Mouse (Mus musculus) kidney, embryonic 14.5 days (tissue): ENCODE data around the gene Aldh3b2. TPM values are rescaled to one million over a fixed set of nuclear protein-coding genes. Genes with fewer than 3 reads are reported as not detected.

Experiments used
- ATAC-seq: fragments of 200-750 bp; cut with Nextera tagmentation; 2 replicates; pipeline ENCODE4 v1.8.0; 2017; ENCODE audit warnings: moderate number of reproducible peaks, mild to moderate bottlenecking, moderate TSS enrichment, moderate library complexity; ENCODE audit not compliant: low FRiP score, low TSS enrichment
- H3K27ac ChIP-seq: fragments of 300-500 bp; sonication (generic); 2 replicates; pipeline ENCODE4 v1.5.1; 2014; ENCODE audit warnings: low read depth, mild to moderate bottlenecking, low read length, moderate library complexity, mixed read lengths
- H3K27me3 ChIP-seq: fragments of 300-500 bp; sonication (generic); 2 replicates; pipeline ENCODE4 v1.6.1; 2014; ENCODE audit warnings: mild to moderate bottlenecking, low read length; ENCODE audit not compliant: control insufficient read depth, insufficient read depth
- H3K36me3 ChIP-seq: fragments of 300-500 bp; sonication (generic); 2 replicates; pipeline ENCODE4 v1.6.1; 2014; ENCODE audit warnings: low read length, mixed read lengths; ENCODE audit not compliant: control insufficient read depth, insufficient read depth
- H3K4me1 ChIP-seq: fragments of 300-500 bp; sonication (generic); 2 replicates; pipeline ENCODE4 v1.6.1; 2014; ENCODE audit warnings: low read length, mixed read lengths; ENCODE audit not compliant: control insufficient read depth, insufficient read depth
- H3K4me2 ChIP-seq: fragments of 300-500 bp; sonication (generic); replicated peaks from 2 replicates; pipeline ENCODE4 v1.6.1; 2014; ENCODE audit warnings: low read depth, mild to moderate bottlenecking, low read length
- H3K4me3 ChIP-seq: fragments of 300-500 bp; sonication (generic); 2 replicates; pipeline ENCODE4 v1.5.1; 2014; ENCODE audit warnings: mild to moderate bottlenecking, low read length
- H3K9ac ChIP-seq: fragments of 300-500 bp; sonication (generic); 2 replicates; pipeline ENCODE4 v1.6.1; 2014; ENCODE audit warnings: low read depth, mild to moderate bottlenecking, low read length, moderate library complexity
- H3K9me3 ChIP-seq: fragments of 300-500 bp; sonication (generic); 2 replicates; pipeline ENCODE4 v1.6.1; 2016; ENCODE audit warnings: low read length; ENCODE audit not compliant: control insufficient read depth
- WGBS: fragments of 180-500 bp; shearing (Covaris S2); extraction: QIAGEN DNeasy Blood & Tissue Kit; methylation state at CpG from one replicate; pipeline ENCODE4 v1.1.7; 2014; 5-methylcytosine and 5-hydroxymethylcytosine counted together
- polyA plus RNA-seq: library from polyadenylated mRNA; unstranded; fragments of >200 nt; fragmentation: Nextera tagmentation; extraction: Ambion mirVana; gene quantifications from 2 replicates; pipeline ENCODE4 v1.2.1, GENCODE M21; 2014

The Aldh3b2 gene
- polyA plus RNA-seq: 1.3 and 1.6 TPM in 2 replicates

DNA sequence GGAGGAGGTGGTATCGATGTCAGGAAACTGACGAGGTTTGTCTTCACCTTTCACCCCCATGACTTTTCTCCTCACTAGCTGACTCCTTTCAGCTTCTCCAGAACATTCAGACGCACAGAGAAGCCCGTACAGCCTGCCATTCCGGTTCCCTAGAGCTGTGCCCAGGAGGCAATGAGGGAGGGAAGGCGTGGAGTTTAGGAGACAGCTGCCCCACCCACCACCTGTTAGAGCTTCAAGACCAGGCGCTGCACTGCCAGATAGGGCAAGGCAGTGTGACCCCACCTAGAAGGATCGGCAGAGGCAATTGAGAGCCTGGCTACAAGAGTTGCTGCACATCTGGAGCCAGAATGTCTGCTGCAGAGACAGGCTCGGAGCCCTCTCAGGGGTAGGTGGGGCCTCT, at the start of gene Aldh3b2:
Gene Aldh3b2 (plus strand): TSS at position 100 of the 400 bp plus-strand sequence.
- ATAC-seq: no peak
- WGBS: 15% methylated on average over 9 of the region's 9 CpGs
- Histone ChIP-seq H3K27me3 (no peaks in the 10 kb centered on the region), H3K4me3 (no peak within 1 kb of the TSS), H3K4me1 (peaks cover 7% of the 10 kb centered on the region; the same call in 1 of the 2 replicates), H3K9ac (no peak within 1 kb of the TSS), H3K4me2 (no peak within 1 kb of the TSS), H3K36me3 (no peaks in the 10 kb centered on the region), H3K9me3 (no peaks in the 10 kb centered on the region), H3K27ac (no peak within 1 kb of the TSS)

- no peak overlapping the region for H3K4me2 ChIP-seq
- 55% methylated on average over 10 of the region's 10 CpGs for WGBS
- no peaks in the 10 kb centered on the region for H3K9me3 ChIP-seq
- no peak overlapping the region for H3K9ac ChIP-seq
- no peaks in the 10 kb centered on the region for H3K27me3 ChIP-seq
- no peak for ATAC-seq
- H3K4me1 ChIP-seq: peaks cover 4% of the 10 kb centered on the region; the same call in 1 of the 2 replicates
- H3K4me3 ChIP-seq: no peak overlapping the region
- H3K36me3 ChIP-seq: no peaks in the 10 kb centered on the region
- H3K27ac ChIP-seq: 0 out of 2 replicates have a peak overlapping the region, but pooled peaks have one; percentile 11
These were observed 49.3 kb upstream of the Aldh3b2 start for GRCm38 (mm10) chr19:3922661-3923371.

DNA sequence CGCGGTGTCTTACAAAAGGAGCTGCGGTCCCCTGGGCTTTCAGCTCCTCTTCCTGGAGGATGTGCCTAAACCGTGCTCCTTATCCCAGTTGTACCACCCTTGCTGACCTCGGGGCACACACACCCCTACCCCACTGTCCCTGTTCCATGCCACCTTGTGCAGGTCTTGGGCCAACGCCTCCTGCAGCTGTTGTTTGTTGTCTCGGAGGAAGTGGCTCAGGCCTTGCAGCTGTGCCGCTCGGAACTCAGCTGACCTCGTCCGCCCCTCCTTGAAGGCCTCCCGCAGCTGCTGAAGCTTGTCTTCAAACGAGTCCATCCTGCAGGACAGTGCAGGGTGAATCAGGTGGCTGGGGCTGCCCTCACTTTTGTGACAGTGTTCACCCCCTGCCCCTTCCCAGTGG, 48.5 kb upstream of the Aldh3b2 start:
- Histone ChIP-seq H3K9me3 (no peaks in the 10 kb centered on the region), H3K4me2 (no peak overlapping the region), H3K4me3 (no peak overlapping the region), H3K27me3 (no peaks in the 10 kb centered on the region), H3K4me1 (peaks cover 4% of the 10 kb centered on the region; the same call in 1 of the 2 replicates), H3K9ac (no peak overlapping the region), H3K36me3 (no peaks in the 10 kb centered on the region), H3K27ac (no peak overlapping the region)
- 28% methylated on average over 13 of the region's 13 CpGs for WGBS
- peak; percentile 51; the same call in 1 of the 2 replicates for ATAC-seq

DNA sequence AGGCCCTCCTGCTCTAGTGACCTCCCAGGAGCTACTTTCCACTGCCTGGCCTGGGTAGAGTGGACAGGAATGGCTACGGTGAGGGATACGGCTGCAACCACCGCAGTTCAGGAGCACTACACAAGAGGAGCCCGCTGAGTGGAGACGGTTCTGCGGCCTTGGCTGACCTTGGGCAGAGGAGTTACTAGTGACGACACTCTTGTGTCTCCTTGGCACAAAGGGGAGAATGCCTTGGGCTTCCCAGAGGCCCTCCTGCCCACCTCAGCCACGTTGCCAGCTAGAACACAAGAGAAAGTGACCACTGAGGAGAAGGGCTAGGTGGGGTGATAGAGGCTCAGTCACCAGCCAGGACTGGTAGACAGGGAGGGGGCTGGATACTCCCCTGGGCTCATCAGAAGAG, 47.9 kb upstream of the Aldh3b2 start:
- Histone ChIP-seq H3K4me2 (no peak overlapping the region), H3K27me3 (no peaks in the 10 kb centered on the region), H3K27ac (no peak overlapping the region; the same call in 1 of the 2 replicates), H3K36me3 (no peaks in the 10 kb centered on the region), H3K4me3 (no peak overlapping the region), H3K4me1 (peaks cover 8% of the 10 kb centered on the region; the same call in 1 of the 2 replicates), H3K9ac (no peak overlapping the region), H3K9me3 (no peaks in the 10 kb centered on the region)
- 73% methylated on average over 8 of the region's 8 CpGs for WGBS
- ATAC-seq: no peak

- H3K9ac ChIP-seq: no peak overlapping the region
- H3K27ac ChIP-seq: no peak overlapping the region
- no peak overlapping the region for H3K4me2 ChIP-seq
- H3K27me3 ChIP-seq: no peaks in the 10 kb centered on the region
- H3K36me3 ChIP-seq: no peaks in the 10 kb centered on the region
- 91% methylated on average over 7 of the region's 7 CpGs for WGBS
- H3K4me3 ChIP-seq: no peak overlapping the region
- H3K4me1 ChIP-seq: peaks cover 14% of the 10 kb centered on the region
- no peaks in the 10 kb centered on the region for H3K9me3 ChIP-seq
- ATAC-seq: no peak
These were observed 47.3 kb upstream of the Aldh3b2 start for GRCm38 (mm10) chr19:3924868-3925267.

- Histone ChIP-seq H3K4me2 (no peak overlapping the region), H3K27ac (no peak overlapping the region), H3K36me3 (no peaks in the 10 kb centered on the region), H3K9me3 (no peaks in the 10 kb centered on the region), H3K4me1 (peaks cover 18% of the 10 kb centered on the region), H3K9ac (no peak overlapping the region), H3K4me3 (no peak overlapping the region), H3K27me3 (no peaks in the 10 kb centered on the region)
- WGBS: 85% methylated on average over 6 of the region's 6 CpGs
- ATAC-seq: no peak
These were observed 46.3 kb upstream of the Aldh3b2 start for GRCm38 (mm10) chr19:3925859-3926258.

DNA sequence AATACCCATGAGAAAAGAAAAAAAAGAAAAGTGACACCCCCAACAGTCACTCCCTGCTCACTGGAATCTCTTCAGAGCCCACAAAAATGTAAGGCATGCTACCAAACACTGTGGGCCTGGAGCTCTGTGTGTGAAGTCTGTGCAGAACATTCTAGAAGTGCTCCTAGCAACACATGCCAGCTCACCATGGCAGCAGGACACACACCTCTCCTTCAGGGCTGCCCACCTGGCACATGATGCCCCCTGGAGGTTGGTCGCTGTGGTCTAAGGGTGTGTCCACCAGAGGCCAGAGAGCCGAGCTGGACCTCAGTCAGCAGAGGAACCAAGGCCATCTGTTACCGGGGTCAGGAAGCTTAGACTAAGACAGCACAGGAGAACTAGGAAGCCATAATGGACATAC, 45.8 kb upstream of the Aldh3b2 start:
- no peaks in the 10 kb centered on the region for H3K36me3 ChIP-seq
- no peaks in the 10 kb centered on the region for H3K27me3 ChIP-seq
- ATAC-seq: no peak
- no peak overlapping the region for H3K27ac ChIP-seq
- peak overlapping the region; percentile 12; the same call in 1 of the 2 replicates for H3K9ac ChIP-seq
- no peak overlapping the region for H3K4me2 ChIP-seq
- peaks cover 18% of the 10 kb centered on the region for H3K4me1 ChIP-seq
- H3K4me3 ChIP-seq: no peak overlapping the region
- no peaks in the 10 kb centered on the region for H3K9me3 ChIP-seq
- WGBS: 65% methylated on average over 3 of the region's 3 CpGs

GRCm38 (mm10) chr19:3926685-3927084, 45.4 kb upstream of the Aldh3b2 start:
- no peaks in the 10 kb centered on the region for H3K9me3 ChIP-seq
- H3K36me3 ChIP-seq: no peaks in the 10 kb centered on the region
- WGBS: 69% methylated on average over 6 of the region's 6 CpGs
- no peaks in the 10 kb centered on the region for H3K27me3 ChIP-seq
- H3K4me3 ChIP-seq: no peak overlapping the region
- peak overlapping the region; percentile 12; the same call in 1 of the 2 replicates for H3K9ac ChIP-seq
- ATAC-seq: no peak
- H3K27ac ChIP-seq: no peak overlapping the region
- H3K4me2 ChIP-seq: no peak overlapping the region
- H3K4me1 ChIP-seq: peaks cover 18% of the 10 kb centered on the region

GRCm38 (mm10) chr19:3927989-3928388, 44.1 kb upstream of the Aldh3b2 start:
- H3K27ac ChIP-seq: no peak overlapping the region
- no peak overlapping the region for H3K4me2 ChIP-seq
- H3K27me3 ChIP-seq: no peaks in the 10 kb centered on the region
- H3K9me3 ChIP-seq: no peaks in the 10 kb centered on the region
- H3K36me3 ChIP-seq: no peaks in the 10 kb centered on the region
- no peak overlapping the region for H3K4me3 ChIP-seq
- H3K4me1 ChIP-seq: peaks cover 18% of the 10 kb centered on the region
- WGBS: 84% methylated on average over 4 of the region's 4 CpGs
- no peak for ATAC-seq
- H3K9ac ChIP-seq: no peak overlapping the region
